Mouse (Mus musculus) thymus, postnatal 4 days (tissue): ENCODE data around the gene Ppfia3.

ENCODE experiments used
- DNase-seq: peaks from one replicate; pipeline ENCODE4 v3.0.0; 2021

Gene Ppfia3

GRCm38 (mm10) chr7:45342081-45342480 lies 24.7 kb downstream of the Ppfia3 start:
- no peak for DNase-seq

- DNase-seq: peak; percentile 92
These were observed 25.5 kb downstream of the Ppfia3 start for GRCm38 (mm10) chr7:45341303-45341702.

- peak; percentile 46 for DNase-seq
These were observed 26.1 kb downstream of the Ppfia3 start for GRCm38 (mm10) chr7:45340669-45341068.

- no peak for DNase-seq
These were observed 26.8 kb downstream of the Ppfia3 start for GRCm38 (mm10) chr7:45340066-45340442.

GRCm38 (mm10) chr7:45339410-45340065 lies 27.3 kb downstream of the Ppfia3 start:
- DNase-seq: peak; percentile 64

GRCm38 (mm10) chr7:45338161-45338911 lies 28.5 kb downstream of the Ppfia3 start:
- peak; percentile 71 for DNase-seq

- DNase-seq: no peak
These were observed 29.4 kb downstream of the Ppfia3 start for GRCm38 (mm10) chr7:45337469-45337868.

GRCm38 (mm10) chr7:45336319-45336718 lies 30.5 kb downstream of the Ppfia3 start:
- no peak for DNase-seq

- DNase-seq: no peak
These were observed 31.8 kb downstream of the Ppfia3 start, which contains the start of gene Hrc for GRCm38 (mm10) chr7:45335056-45335455. TSS of gene Hrc (plus strand) at chr7:45335290.

- DNase-seq: no peak
These were observed 32.2 kb downstream of the Ppfia3 start for GRCm38 (mm10) chr7:45334605-45335004.

GRCm38 (mm10) chr7:45333431-45333982 lies 33.3 kb downstream of the Ppfia3 start, which contains the start of gene Trpm4:
TSS of gene Trpm4 (minus strand) at chr7:45333780.
- DNase-seq: peak; percentile 93

- peak; percentile 73 for DNase-seq
These were observed 34.0 kb downstream of the Ppfia3 start for GRCm38 (mm10) chr7:45332685-45333425.

GRCm38 (mm10) chr7:45331502-45331901 lies 35.3 kb downstream of the Ppfia3 start:
- no peak for DNase-seq

GRCm38 (mm10) chr7:45328841-45329475 lies 37.9 kb downstream of the Ppfia3 start:
- no peak for DNase-seq

GRCm38 (mm10) chr7:45325800-45326199 lies 41.0 kb downstream of the Ppfia3 start:
- no peak for DNase-seq

GRCm38 (mm10) chr7:45323069-45323468 lies 43.8 kb downstream of the Ppfia3 start:
- no peak for DNase-seq

GRCm38 (mm10) chr7:45322245-45322644 lies 44.6 kb downstream of the Ppfia3 start:
- no peak for DNase-seq

GRCm38 (mm10) chr7:45316536-45316935 lies 50.3 kb downstream of the Ppfia3 start:
- DNase-seq: no peak

- no peak for DNase-seq
These were observed 51.6 kb downstream of the Ppfia3 start for GRCm38 (mm10) chr7:45315182-45315701.

- no peak for DNase-seq
These were observed 53.3 kb downstream of the Ppfia3 start for GRCm38 (mm10) chr7:45313495-45313894.

GRCm38 (mm10) chr7:45312686-45313453 lies 53.9 kb downstream of the Ppfia3 start:
- no peak for DNase-seq

- no peak for DNase-seq
These were observed 54.8 kb downstream of the Ppfia3 start for GRCm38 (mm10) chr7:45312023-45312422.
